Mouse (Mus musculus) hindbrain, embryonic 11.5 days (tissue): ENCODE measurements around the gene Stk24. TPM values are rescaled to one million over a fixed set of nuclear protein-coding genes. Genes with fewer than 3 reads are reported as not detected.

Source experiments
- ATAC-seq: fragments of 200-750 bp; cut with Nextera tagmentation; 2 replicates; pipeline ENCODE4 v1.8.0; 2017; ENCODE audit warnings: mild to moderate bottlenecking, moderate TSS enrichment, moderate library complexity; ENCODE audit not compliant: low FRiP score
- DNase-seq: peaks from one replicate; pipeline ENCODE4 v3.0.0-alpha.2; 2015; ENCODE audit warnings: low spot score
- H3K27ac ChIP-seq: fragments of 300-500 bp; sonication (generic); 2 replicates; pipeline ENCODE4 v1.5.1; 2014; ENCODE audit warnings: mild to moderate bottlenecking, low read depth, low read length
- H3K27me3 ChIP-seq: fragments of 300-500 bp; sonication (generic); 2 replicates; pipeline ENCODE4 v1.6.1; 2014; ENCODE audit warnings: mild to moderate bottlenecking, low read length, moderate library complexity, mixed read lengths; ENCODE audit not compliant: control insufficient read depth, insufficient read depth
- H3K36me3 ChIP-seq: fragments of 300-500 bp; sonication (generic); 2 replicates; pipeline ENCODE4 v1.6.1; 2014; ENCODE audit warnings: mild to moderate bottlenecking, low read length, moderate library complexity, mixed read lengths; ENCODE audit not compliant: control insufficient read depth, insufficient read depth
- H3K4me1 ChIP-seq: fragments of 300-500 bp; sonication (generic); replicated peaks from 2 replicates; pipeline ENCODE4 v1.6.1; 2014; ENCODE audit warnings: low read length, mixed read lengths; ENCODE audit not compliant: control insufficient read depth, insufficient read depth
- H3K4me2 ChIP-seq: fragments of 300-500 bp; sonication (generic); replicated peaks from 2 replicates; pipeline ENCODE4 v1.6.1; 2014; ENCODE audit warnings: mild to moderate bottlenecking, low read depth, low read length
- H3K4me3 ChIP-seq: fragments of 300-500 bp; sonication (generic); 2 replicates; pipeline ENCODE4 v1.5.1; 2014; ENCODE audit warnings: low read depth, low read length
- H3K9ac ChIP-seq: fragments of 300-500 bp; sonication (generic); 2 replicates; pipeline ENCODE4 v1.6.1; 2014; ENCODE audit warnings: low read depth, low read length
- H3K9me3 ChIP-seq: fragments of 300-500 bp; sonication (generic); 2 replicates; pipeline ENCODE4 v1.6.1; 2016; ENCODE audit warnings: low read length; ENCODE audit not compliant: control insufficient read depth
- WGBS: fragments of 180-500 bp; shearing (Covaris S2); extraction: QIAGEN DNeasy Blood & Tissue Kit; methylation state at CpG from one replicate; pipeline ENCODE4 v1.1.7; 2014; 5-methylcytosine and 5-hydroxymethylcytosine counted together
- polyA plus RNA-seq: library from polyadenylated mRNA; unstranded; fragments of >200 nt; fragmentation: Nextera tagmentation; extraction: Ambion mirVana; gene quantifications from 2 replicates; pipeline ENCODE4 v1.2.1, GENCODE M21; 2014

The Stk24 gene
- polyA plus RNA-seq, 1 experiment from 2014 or later: 33.3 TPM

DNA sequence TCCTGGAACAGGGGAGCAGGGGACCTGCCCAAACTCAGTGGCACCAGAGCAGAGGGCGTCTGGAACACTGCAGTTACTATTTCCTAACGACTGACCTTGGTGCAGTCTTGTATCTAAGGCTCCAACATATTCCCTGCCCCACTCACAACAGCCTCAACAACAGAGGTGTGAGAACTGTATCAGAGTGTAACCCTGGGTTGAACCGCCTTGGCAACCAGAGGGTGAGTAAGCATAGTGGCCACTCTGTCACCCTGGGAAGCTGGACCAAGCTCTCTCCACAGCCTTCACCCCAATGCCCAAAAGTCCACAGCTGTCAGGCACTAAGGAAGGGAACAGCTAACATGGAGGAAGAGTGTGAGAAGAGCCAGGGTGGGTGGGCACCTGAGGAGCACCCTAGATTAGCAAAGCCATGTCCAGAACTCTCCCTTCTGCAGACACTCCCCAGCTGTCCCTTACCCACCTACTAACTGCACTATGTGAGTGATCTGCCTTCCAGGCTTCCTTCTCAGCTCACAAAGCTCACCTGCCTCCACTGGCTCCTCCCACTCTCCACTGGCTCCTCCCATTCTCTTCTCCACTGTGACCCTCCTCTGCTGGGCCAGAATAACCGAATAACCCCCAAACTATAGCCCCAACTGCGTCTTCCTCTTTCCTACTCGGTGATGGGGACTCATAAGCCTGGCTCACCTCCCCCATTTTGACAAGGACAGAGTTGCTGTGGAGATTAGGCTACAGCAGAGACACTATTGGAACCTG is 69.3 kb downstream of the Stk24 start:
- DNase-seq (no peak), ATAC-seq (no peak)
- no peaks in the 10 kb centered on the region for H3K36me3 ChIP-seq
- no peak overlapping the region for H3K4me3 ChIP-seq
- no peak overlapping the region for H3K9ac ChIP-seq
- H3K4me2 ChIP-seq: no peak overlapping the region
- no peaks in the 10 kb centered on the region for H3K9me3 ChIP-seq
- no peaks in the 10 kb centered on the region for H3K4me1 ChIP-seq
- H3K27me3 ChIP-seq: no peaks in the 10 kb centered on the region
- 84% methylated on average over 6 of the region's 6 CpGs for WGBS
- no peak overlapping the region for H3K27ac ChIP-seq

DNA sequence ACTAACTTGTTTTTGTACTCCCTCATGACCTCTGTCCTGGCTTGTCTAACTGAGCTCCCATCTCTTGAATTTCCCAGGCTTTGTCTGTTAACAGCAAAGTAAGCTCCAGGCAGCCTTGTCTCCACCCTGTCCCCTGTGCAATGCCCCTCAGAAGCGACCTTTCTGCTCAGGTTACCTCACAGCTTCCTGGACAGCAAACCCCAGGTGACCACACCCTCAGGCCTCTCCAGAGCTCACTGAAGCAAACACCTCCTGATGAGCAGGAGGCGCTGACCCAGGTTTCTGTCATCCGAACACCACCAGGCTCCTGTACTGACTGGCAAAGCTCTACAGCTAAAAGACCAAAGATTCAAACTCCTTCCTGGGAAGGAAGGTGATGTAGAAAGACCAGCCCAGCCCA is 69.9 kb downstream of the Stk24 start:
- Histone ChIP-seq H3K36me3 (no peaks in the 10 kb centered on the region), H3K9ac (no peak overlapping the region), H3K27ac (no peak overlapping the region), H3K4me2 (no peak overlapping the region), H3K4me3 (no peak overlapping the region), H3K9me3 (no peaks in the 10 kb centered on the region), H3K4me1 (no peaks in the 10 kb centered on the region), H3K27me3 (no peaks in the 10 kb centered on the region)
- DNase-seq (no peak), ATAC-seq (no peak)
- 65% methylated on average over 3 of the region's 3 CpGs for WGBS

DNA sequence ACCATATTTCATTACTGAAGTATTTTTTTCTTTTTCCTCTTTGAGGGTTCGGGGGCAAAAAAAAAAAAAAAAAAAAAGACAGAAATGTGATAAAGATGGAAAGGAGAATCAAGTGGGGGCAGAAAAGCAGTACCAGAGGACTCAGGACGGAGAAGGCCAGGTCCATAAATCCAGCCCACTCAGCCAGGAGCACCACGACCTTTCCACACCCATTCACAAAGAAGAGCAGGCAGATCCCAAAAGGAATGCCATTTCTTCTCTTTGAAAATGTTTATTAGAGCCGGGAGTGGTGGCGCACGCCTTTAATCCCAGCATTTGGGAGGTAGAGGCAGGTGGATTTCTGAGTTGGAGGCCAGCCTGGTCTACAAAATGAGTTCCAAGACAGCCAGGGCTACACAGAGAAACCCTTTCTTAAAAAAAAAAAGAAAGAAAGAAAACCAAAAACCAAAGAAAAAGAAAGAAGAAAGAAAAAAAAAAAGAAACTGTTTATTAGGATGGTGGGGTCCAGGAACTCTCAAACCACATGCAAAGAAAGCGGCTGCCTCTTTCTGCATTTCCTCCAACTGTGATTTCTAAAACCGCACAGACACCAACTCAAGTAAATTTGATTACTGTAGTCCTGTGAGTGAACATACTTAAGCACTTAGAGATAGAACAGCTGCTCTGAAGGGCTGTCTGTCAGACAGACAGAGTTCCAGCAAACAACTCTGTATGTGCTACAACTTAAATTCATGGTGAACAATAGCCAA is 74.3 kb downstream of the Stk24 start:
- ATAC-seq: no peak
- 82% methylated on average over 7 of the region's 8 CpGs for whole genome bisulfite sequencing
- no peak overlapping the region for H3K9ac ChIP-seq

DNA sequence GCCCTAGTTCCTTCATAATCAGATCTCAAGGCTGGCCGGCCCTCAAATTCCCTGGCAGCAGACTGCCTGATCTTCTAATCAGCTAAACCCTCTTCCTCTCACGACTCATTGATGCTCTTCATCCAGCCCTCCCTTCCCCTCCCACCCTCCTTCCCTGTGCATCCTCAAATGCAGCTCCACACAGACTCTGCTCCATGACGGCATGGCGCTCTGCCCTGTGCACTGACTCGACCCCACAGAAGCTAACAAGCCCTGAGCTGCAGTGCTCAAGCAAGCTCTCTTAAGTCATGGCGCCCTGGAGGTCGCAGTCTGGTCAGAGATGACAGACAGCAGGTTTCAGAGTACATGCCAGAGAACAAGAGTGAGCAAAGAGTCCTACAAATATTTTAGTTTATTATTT is 75.3 kb downstream of the Stk24 start:
- Histone ChIP-seq H3K9me3 (no peaks in the 10 kb centered on the region), H3K36me3 (no peaks in the 10 kb centered on the region), H3K4me3 (no peak overlapping the region), H3K4me2 (no peak overlapping the region), H3K9ac (no peak overlapping the region), H3K27me3 (no peaks in the 10 kb centered on the region), H3K27ac (no peak overlapping the region), H3K4me1 (no peaks in the 10 kb centered on the region)
- 59% methylated on average over 7 of the region's 7 CpGs for WGBS
- ATAC-seq (no peak), DNase-seq (no peak)

More for the DNA sequence above, 74.3 kb downstream of the Stk24 start:
- H3K9me3 ChIP-seq: no peaks in the 10 kb centered on the region
- H3K27ac ChIP-seq: no peak overlapping the region
- DNase-seq: no peak
- no peak overlapping the region for H3K4me3 ChIP-seq
- no peaks in the 10 kb centered on the region for H3K36me3 ChIP-seq
- H3K4me2 ChIP-seq: no peak overlapping the region
- no peaks in the 10 kb centered on the region for H3K27me3 ChIP-seq
- H3K4me1 ChIP-seq: no peaks in the 10 kb centered on the region

DNA sequence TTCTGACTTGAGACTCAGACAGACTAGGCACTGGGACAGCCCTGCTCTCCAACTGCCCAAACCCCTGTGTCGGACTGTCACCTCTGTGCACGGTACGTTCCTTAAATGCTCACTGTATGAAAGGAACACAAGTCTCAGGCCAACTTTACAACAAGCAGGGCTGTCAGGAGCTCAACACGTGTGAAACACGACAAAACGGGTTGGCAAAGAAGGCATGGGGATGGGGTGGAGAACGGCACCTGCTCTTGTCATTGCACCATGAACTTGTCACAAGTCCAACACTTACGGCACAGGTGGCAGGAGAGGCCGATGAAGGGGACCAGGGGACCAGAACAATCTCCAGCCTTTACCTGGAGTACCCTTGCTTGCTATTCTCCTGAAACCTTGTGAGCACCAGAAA is 80.7 kb downstream of the Stk24 start:
- Histone ChIP-seq H3K27ac (no peak overlapping the region), H3K36me3 (no peaks in the 10 kb centered on the region), H3K4me2 (no peak overlapping the region), H3K9me3 (no peaks in the 10 kb centered on the region), H3K4me1 (no peaks in the 10 kb centered on the region), H3K4me3 (no peak overlapping the region), H3K9ac (no peak overlapping the region), H3K27me3 (no peaks in the 10 kb centered on the region)
- 95% methylated on average over 9 of the region's 9 CpGs for WGBS
- no peak for DNase-seq
- no peak for ATAC-seq

DNA sequence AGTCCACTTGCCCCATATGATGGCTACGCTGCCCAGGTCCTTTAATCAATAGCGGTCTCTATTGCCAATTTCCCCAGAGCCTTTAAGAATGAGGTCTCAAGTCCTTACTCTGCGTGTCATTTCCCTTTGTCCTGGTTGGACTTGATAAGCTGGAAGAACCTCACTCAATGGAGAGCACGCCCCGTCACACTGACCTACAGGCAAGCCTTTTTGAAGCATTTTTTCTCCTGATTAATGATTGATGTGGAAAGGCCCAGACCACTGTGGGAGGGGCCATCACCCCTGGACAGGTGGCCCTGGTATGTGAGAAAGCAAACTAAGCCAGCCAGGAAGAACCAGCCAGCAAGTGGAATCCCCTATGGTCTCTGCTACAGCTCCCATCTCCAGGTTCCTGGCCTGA is 81.3 kb downstream of the Stk24 start:
- Histone ChIP-seq H3K27ac (no peak overlapping the region), H3K36me3 (no peaks in the 10 kb centered on the region), H3K9me3 (no peaks in the 10 kb centered on the region), H3K27me3 (no peaks in the 10 kb centered on the region), H3K4me2 (no peak overlapping the region), H3K9ac (no peak overlapping the region; the same call in 1 of the 2 replicates), H3K4me3 (no peak overlapping the region), H3K4me1 (no peaks in the 10 kb centered on the region)
- WGBS: 92% methylated on average over 5 of the region's 5 CpGs
- ATAC-seq (no peak), DNase-seq (no peak)

DNA sequence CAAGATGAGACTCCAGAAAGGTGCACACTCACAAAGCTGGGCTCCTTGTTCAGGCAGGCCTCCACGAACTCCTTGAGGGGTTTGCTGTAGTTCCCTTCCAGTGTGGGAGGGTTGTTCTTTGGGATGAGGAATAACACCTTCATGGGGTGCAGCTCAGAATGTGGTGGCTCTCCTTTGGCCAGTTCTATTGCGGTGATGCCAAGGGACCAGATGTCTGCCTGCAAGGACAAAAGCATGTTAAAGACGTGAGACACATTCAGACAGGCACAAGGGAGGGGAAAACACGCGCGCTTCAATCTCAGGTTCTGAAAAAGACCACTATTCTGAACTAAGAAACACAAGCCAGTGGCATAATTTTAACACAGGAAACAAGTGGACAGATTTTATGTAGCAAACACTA is 82.7 kb downstream of the Stk24 start:
- ATAC-seq (no peak), DNase-seq (no peak)
- H3K4me1 ChIP-seq: no peaks in the 10 kb centered on the region
- no peak overlapping the region for H3K27ac ChIP-seq
- H3K9ac ChIP-seq: no peak overlapping the region
- no peaks in the 10 kb centered on the region for H3K36me3 ChIP-seq
- no peak overlapping the region for H3K4me3 ChIP-seq
- no peak overlapping the region for H3K4me2 ChIP-seq
- H3K27me3 ChIP-seq: no peaks in the 10 kb centered on the region
- H3K9me3 ChIP-seq: no peaks in the 10 kb centered on the region
- 92% methylated on average over 6 of the region's 6 CpGs for WGBS

DNA sequence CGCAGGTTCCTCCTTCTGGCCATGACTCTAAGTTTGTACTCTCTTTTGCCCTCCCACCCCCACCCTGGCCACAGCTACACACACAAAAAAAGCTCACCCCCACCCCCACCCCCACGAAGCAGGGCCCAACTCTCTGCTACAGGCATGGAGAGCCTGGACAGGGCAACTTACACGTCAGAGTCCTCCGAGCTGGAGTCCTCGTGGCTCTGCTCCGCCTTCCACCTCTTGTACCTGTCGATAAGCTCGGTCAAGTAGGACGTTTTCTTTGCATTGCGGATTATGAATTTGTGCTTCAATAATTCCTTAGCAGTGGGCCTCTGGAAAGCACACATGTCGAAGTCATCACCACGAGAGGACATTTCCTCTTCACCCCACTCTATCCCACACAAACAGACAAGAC is 85.3 kb downstream of the Stk24 start:
- no peak overlapping the region for H3K9ac ChIP-seq
- H3K36me3 ChIP-seq: no peaks in the 10 kb centered on the region
- WGBS: 91% methylated on average over 12 of the region's 12 CpGs
- H3K4me2 ChIP-seq: no peak overlapping the region
- ATAC-seq (no peak), DNase-seq (no peak)
- no peak overlapping the region for H3K4me3 ChIP-seq
- H3K27ac ChIP-seq: no peak overlapping the region
- no peaks in the 10 kb centered on the region for H3K9me3 ChIP-seq
- H3K4me1 ChIP-seq: no peaks in the 10 kb centered on the region
- no peaks in the 10 kb centered on the region for H3K27me3 ChIP-seq

DNA sequence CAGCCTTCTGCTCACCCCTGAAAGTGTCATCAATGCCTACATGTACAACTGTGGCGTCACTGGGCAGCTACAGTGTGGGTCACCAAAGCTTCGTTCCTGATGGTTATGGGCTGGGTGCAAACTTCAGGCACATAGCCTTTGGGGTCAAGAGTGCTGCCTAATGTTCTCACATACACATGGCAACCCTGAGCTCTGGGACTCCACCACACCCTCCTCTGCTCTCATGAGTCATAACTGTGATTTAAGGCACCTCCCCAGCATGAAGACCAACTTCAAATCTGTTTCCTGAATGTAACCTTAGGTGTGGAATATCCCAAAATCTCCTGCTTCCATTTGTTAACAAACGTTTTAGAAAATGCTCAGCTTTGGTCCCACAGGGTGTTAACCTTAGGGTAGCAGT is 87.4 kb downstream of the Stk24 start:
- H3K36me3 ChIP-seq: no peaks in the 10 kb centered on the region
- H3K4me2 ChIP-seq: no peak overlapping the region
- DNase-seq: no peak
- no peak overlapping the region for H3K27ac ChIP-seq
- 92% methylated on average over 3 of the region's 3 CpGs for WGBS
- ATAC-seq: no peak
- no peaks in the 10 kb centered on the region for H3K9me3 ChIP-seq
- no peak overlapping the region for H3K9ac ChIP-seq
- no peak overlapping the region for H3K4me3 ChIP-seq
- H3K27me3 ChIP-seq: no peaks in the 10 kb centered on the region
- H3K4me1 ChIP-seq: no peaks in the 10 kb centered on the region
